Mouse (Mus musculus): ENCODE measurements around the gene Clhc1.

GRCm38 (mm10) chr11:29599000-29599399 lies 51.2 kb downstream of the Clhc1 start:
- TF ChIP-seq CTCF (IDR thresholded peaks at IDR 0.05; ENCODE audit: borderline replicate concordance, insufficient read depth, low read length) (no peak), POLR2A (IDR thresholded peaks at IDR 0.05; ENCODE audit: low read depth, low read length) (no peak)
